Mouse (Mus musculus): ENCODE measurements around the gene Dnaja4.
A peak's percentile ranks its signal among the peaks of the same experiment; 100 is the strongest.

The Dnaja4 gene

DNA sequence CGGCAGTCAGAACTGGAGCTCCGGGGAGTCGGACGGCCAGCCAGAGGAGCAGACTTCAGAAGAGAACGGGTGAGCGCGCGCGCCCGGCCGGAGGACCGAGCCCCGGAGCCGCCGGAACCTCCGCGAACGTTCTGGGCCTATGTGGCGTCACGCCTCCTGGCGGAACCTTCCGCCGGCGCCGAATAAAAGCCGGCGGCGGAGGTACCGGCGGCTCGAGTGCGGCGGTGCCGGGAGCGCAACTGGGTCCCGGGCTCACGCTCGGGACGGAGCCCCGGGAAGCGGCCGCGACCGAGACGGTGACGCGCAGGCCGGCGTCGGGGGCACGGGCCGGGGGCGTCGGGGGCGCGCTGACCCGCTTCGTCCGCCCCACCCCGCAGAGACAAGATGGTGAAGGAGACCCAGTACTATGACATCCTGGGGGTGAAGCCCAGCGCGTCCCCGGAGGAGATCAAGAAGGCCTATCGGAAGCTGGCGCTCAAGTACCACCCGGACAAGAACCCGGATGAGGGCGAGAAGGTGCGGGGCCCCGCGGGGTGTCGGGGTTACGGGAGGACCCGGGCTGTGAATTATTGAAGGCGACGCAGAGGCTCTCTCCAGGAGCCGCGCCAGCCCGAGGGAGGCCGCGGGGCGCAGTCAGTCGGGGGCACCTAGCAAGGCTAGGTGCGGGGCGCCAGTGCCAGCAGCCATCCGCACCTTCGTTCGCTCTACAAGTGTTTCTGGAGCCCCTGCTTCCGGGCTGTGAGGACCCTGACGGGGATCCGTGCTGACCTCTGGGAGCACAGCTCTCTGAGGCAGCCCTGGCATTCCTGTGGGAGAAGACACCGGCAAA is 886 bp downstream of the Dnaja4 start:
- peak; percentile 54 for DNase-seq (ENCODE audit: low read depth, low spot score)

DNA sequence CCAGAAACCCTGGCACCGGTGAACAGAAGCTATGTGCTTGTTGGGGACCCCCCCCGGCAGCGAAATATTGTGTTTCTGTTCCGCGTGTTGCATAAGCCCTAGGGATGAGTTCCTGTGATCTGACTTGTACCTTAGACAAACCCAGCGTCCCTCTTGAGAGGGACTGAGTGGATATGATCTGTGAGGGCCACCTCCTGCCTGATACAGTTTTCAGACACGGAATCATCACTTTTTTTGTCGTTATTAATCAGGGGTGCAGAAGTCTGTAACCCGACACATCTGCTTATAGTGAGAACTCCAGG is 1.5 kb downstream of the Dnaja4 start:
- no peak for DNase-seq (ENCODE audit: low read depth, low spot score)

DNA sequence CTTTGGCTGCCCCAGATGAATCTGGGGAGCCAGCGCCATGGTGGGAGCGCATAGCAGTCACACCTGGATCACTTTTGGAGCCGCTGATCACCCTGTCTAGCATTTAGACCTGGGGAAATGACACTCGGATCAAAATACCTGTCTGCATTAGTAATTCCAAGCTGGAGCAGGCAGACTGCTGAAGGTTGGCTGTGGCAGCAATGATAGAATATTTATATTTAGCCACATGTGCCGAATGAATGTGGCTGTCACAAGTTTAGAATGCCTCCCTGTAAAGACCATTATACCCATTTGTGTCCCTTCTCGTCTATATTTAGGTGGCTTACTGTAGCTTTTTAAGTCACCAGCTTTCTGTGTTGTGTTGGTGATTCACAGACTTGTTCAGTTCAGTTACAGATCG is 2.1 kb downstream of the Dnaja4 start:
- DNase-seq (ENCODE audit: low read depth, low spot score) = no peak

DNA sequence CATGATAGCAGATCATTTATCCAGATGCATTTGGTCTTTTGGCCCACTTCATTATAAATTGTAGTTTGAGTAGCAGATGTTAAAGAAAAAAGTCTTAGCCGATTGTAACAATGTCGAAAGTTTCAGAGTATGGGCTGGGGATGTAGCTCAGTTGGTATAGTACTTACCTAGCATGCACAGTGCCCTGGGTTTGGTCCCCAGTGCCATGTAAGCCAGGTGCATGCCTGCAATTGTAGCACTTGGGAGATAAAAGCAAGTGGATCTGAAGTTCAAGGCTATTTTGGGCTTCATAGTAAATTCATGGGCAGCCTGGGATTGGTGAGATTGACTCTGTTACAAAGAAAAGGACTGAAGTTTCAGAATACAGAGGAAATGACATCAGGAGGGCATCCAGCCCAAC is 3.9 kb downstream of the Dnaja4 start:
- no peak for DNase-seq (ENCODE audit: low read depth, low spot score)

DNA sequence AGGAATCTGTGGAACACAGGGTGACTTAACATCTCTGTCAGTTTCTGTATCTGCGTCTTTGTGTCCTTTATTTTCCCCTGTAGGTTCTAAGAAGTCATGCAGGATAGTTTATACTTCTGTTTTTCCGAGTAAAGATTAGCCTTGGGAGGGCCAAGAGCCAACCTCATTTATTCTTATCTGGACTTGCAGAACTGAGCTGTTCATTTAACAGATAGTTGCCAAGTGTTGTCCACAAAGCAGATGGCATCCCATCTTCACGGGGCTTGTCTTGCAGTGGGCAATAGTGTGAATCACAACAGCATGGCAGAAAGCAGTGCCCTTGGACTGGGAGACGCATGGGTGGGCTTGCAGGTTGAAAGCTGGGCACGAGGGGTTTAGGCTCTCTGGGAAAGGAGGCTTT is 5.7 kb downstream of the Dnaja4 start:
- DNase-seq (ENCODE audit: low read depth, low spot score) = no peak

DNA sequence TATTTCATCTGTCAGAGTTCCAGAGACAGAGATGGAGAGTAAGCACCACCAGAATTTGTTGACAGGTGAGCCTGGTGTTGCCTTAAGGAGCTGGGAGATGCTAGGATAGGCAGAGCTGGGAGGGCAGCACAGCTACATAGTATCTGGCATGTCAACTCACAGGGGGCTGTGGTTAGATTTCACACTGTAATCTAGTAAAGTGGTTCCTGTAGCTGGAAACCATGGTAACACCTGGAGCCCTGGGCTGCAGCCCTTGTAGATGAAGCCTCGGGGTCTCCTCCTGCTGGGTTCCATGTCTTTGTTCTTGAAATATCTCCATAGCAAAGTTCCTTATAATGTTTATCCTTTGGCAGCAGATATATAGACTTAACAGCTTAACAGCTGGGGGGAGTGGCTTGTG is 6.9 kb downstream of the Dnaja4 start:
- no peak for DNase-seq (ENCODE audit: low read depth, low spot score)

DNA sequence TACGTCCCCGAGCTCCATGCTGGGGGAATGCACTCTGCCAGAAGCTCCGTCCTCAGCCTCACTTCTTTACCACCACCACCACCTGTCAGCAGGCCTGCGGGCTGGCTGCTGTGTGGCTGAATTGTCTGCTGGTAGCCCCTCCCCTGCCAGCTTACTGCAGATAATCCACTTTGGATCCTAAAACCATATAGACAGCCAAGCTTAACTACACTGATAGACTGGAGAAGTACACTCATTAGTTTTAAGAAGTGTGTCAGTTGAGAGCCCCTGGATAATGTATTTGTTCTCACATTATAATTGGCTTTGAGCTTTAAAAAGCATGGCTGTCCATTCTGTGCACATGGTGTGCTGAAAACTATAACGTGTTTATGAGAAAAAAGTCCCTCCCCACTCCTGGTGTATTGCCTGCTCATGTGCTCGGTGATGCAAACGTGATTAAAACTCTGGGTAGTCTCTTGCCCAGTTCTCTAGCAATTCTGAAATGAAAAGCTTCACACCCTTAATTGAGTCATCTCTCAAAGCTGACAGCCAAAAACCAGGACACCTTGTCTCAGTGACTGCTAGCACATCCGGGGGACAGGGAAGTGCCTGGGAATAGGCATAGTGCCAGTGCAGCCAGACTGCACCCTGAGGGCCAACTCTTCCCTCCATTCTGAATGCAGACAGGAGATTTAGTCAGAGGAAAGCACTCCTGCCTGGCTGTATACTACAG is 8.8 kb downstream of the Dnaja4 start:
- DNase-seq (ENCODE audit: low read depth, low spot score) = peak; percentile 65

DNA sequence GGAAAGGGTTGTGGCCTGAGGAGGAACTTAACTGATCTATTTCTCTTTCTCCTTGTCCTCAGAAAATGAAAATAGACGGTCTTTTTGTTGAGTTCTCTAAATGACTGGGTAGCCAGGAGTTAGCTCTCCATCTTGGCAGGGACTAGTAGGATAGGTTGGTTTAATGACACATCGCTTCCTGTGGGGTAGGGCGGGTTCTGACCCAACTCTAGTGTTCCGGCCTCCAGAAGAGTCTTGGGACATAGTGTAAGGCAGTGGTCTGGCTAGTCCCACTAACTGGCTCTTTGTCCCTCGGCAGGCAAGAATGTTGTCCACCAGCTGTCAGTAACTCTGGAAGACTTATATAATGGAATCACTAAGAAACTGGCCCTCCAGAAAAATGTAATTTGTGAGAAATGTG is 9.4 kb downstream of the Dnaja4 start:
- no peak for DNase-seq (ENCODE audit: low read depth, low spot score)

DNA sequence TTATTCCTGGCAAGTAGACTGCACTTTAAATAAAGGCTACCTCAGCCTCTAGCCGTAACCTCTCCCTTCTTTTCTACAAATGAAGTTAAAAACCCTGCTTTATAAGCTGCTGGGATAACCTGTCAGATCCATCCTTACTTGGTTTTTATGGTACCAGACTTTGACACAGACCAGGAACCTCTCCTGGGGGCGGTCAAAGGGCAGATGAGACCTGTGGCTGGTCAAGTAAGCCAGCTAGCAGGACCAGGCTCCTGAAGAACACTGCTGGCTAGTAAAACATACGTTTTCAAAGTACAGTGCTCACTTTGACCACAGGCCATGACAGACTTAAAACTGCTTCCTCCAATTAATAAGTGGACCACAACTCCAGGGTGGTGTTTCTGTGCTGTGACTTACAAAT is 17.1 kb downstream of the Dnaja4 start:
- DNase-seq (ENCODE audit: low read depth, low spot score) = no peak

DNA sequence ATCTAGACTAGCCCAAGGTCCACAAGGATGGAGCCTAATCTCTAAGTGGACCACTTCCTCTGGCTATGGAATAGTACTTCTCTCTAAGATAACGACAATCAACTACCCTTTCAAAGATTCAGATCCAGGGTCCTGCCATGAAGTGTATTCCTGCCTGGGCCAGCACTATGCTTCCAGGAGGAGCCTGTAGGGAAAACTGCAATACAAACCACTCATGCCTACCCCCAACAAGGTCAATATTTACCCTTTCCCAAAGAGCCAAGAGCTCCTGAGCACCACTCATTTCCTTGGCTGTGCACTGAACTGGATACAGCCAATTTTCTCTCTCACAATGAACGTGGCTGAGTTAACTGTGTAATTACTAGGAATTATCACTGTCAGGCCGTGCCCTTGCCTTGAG is 18.9 kb downstream of the Dnaja4 start:
- DNase-seq (ENCODE audit: low read depth, low spot score) = no peak

DNA sequence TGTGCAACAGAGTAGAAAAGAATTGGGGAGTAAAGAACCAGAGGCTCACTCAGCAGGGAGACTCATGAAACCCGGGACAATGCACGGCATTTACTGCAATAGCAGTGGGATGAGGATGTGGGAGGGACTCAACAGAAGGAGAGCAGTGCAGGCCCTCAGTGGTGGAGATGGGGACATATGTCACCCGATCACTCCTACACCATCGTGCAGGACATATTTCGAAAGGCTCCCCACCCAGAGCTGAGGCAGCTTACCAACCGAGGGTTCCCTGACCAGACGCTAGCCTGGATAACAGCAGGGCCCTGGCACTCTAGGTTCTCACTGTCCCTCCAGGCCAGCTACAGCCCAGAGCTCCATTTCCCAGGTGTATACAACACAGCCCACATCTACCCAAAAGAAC is 23.5 kb downstream of the Dnaja4 start:
- no peak for DNase-seq (ENCODE audit: low read depth, low spot score)

DNA sequence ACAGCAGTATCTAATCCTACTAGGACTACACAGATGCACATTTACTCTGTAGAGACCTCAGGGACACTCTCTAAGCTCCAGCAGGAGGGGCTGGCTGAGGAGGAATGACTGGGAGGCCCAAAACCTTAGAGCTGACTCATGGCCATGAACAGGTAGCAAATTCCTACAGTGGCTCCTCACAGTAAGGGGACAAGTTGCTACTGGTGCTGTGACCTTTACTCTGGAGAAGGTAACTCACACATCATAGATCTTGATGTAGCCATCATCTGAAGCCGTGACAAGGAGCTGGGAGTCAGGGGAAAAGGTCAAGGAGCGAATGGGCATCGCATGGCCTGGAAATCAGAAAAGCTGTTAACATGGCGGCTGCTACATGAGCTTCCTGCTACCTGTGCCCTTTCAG is 23.9 kb downstream of the Dnaja4 start:
- no peak for DNase-seq (ENCODE audit: low read depth, low spot score)

DNA sequence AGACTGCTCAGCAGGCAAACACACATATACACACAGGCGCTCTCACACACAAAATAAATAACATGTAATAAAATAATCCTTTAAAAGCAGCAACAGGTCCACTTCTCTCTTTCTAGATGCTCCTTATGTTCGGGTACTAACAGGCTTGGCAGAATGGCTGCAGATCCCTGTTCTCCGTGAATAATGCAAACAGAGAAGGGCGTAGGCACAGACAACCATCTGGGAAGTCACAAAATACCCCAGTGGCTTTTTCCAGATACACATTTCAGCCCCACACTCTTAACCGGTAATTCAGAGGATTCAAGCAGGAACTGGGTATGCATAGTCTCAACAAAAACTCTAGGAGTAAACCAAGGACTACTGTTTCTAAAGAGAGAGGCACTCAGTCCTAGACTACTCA is 27.6 kb downstream of the Dnaja4 start:
- DNase-seq (ENCODE audit: low read depth, low spot score) = no peak

DNA sequence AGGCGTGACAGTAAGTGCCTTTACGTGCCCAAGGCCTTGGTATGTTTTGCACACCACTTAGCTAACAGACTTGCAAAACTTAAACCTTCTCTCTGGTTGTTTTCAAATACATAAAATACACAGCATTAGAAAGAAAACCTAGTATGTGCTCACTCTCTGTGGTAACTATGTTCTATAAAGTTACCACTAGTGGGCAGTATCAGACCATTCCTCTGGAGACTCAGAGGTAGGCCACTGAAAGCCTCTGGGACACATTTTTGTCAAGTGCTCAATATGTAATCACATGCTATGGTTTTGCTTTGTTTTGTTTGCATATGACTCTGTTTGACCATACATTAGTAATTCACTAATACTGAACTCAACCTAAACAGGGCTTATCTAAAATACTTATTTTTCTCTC is 33.4 kb downstream of the Dnaja4 start:
- DNase-seq (ENCODE audit: low read depth, low spot score) = no peak

DNA sequence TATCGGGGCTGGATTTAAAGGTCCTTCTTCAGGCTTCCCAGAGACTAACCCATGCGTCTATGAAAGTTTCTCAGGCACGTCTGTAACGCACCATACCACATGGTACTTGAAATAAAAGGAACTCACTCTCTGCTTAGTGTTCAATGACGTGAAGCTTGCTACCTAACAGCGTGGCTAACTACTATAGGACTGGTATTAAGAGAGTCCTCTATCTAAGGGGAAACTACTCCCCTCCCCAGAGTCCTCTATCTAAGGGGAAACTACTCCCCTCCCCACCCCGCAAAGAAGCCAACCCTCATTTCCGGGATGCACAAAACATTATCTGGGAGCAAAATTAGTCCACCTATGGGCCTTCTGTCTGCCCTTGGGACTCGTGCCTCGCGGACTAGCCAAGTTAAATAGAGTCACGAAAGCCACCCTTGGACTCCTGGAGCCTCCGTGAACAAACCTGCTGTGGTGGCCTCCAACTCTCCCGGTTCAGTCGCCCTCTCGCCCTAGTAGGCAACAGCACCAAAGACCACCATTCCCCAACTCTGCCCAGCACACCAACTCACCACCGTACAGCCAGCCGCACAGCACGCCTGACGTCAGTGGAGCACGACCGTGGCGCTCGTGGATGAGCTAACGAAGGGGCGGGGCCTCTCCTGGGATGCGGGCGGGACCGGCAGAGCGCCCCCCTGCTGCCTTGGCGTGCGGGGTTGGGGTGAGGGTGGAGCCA is 35.4 kb downstream of the Dnaja4 start, which contains the start of gene Wdr61:
Wdr61 (minus strand) TSS at position 599 of the 718 bp plus-strand sequence.
- peak; percentile 85 for DNase-seq (ENCODE audit: low read depth, low spot score)

DNA sequence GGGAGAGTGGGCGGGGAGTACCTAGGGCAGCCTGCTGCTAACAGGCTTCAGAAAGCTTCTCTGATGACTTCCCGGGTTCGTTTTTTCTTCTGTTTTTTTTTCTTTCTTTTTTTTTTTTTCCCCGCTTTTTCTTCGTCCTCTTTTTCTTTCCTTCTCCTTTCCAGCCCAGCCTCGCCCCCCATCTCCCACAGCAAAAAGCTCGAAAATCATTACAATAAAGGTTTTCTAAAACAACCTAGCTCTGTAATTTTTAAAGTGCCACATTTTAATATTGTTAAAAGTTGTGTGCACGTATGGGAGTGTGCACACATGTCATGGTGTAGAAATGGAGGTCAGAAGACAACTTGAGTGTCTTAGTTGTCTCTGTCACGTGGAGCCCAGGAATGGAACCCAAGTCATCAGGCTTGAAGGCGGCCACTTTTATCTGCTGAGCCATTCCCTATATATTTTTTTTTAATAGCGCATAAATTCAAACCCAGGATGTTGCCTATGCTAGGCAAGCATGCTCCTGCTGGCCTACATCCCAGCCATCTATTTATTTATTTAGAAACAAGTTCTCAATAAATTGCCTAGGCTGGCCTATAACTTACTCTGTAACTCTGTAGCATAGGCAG is 36.1 kb downstream of the Dnaja4 start:
- no peak for DNase-seq (ENCODE audit: low read depth, low spot score)

DNA sequence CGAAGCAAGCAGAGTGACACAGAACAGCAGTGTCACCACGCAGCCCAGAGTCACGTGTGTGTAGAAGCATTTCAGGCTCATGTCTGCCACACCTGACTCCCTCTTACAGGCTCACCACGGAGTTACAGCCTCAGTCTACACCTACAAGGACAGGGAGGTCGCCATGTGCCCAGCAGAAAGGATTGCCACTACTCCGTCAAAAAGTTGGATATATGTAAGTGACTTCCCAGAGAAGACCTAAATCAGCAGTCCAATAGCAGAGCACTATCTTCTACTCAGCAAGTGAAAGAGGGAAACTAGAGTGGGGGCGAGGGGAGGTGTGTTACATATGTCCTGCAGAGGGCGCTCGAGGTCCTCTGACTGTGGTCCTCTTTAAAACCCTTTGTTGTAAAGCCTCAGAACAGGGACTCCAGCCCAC is 37.6 kb downstream of the Dnaja4 start:
- DNase-seq (ENCODE audit: low read depth, low spot score) = peak; percentile 57

DNA sequence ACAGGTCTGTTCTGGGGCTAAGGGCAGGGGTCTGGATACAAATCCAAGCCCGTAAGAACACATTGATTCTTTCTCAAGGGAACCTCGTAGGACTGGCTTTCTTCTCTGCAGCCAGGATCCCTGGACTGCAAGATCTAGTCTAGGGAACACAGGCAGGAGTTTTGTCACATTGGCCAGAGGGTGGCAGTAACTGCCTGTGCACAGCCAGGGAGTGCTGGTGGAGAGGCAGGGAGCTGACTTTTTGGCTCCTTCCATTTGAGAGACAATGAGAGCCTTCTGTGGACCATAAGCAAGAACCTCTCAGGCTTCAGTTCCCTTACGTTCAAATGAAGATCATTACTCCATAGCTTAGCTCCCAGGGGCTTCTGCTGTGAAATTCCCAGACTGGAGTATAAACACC is 39.7 kb downstream of the Dnaja4 start:
- peak; percentile 39 for DNase-seq (ENCODE audit: low read depth, low spot score)

DNA sequence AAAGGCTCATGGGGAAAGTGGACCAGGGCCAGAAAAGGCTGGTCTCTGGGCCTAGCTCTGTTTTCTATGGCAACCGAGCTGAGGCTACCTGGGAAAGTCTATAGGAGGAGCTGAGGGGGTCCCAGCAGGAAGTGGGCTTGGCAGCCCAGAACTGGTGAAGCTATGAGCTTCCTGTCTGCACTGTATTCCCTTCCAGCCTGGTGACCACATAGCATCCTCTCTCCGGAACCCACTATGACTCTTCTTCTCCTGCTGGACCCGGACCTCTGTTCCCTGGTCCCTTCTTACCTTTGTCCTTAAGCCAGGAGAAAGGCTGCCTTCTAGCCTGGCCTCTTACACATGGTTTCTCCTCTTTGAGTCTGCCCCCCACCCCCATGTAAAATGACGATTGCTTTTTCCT is 45.2 kb downstream of the Dnaja4 start:
- no peak for DNase-seq (ENCODE audit: low read depth, low spot score)

DNA sequence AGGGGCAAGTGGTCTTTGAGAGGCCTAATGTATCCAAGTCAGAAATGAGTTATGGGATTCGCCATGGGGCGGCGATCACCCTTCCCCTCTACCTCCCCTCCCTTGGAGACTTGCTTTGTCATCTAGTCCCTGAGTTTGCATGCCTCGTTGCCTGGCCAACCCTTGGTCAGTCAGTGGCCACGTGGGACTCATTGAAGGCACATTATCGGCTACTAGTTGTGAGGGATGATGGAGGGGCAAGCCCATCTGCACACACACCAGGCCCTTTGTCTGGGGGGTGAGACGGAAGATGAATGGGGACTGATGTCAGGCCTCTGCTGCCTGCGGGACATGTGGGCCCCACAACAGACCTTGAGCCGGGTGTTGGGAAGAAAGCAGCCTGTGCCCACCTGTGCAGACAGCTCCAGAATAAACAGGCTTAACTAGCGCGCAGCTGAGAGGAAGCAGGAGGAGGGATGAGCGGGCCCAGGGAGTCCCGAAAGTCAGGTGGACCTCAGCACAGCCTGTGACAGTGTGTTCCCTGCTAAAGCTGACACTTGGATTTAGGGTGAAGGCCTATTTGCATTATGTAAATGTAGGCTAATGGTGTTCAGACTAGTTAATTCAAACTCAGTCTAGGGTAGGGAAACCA is 47.2 kb downstream of the Dnaja4 start:
- no peak for DNase-seq (ENCODE audit: low read depth, low spot score)

DNA sequence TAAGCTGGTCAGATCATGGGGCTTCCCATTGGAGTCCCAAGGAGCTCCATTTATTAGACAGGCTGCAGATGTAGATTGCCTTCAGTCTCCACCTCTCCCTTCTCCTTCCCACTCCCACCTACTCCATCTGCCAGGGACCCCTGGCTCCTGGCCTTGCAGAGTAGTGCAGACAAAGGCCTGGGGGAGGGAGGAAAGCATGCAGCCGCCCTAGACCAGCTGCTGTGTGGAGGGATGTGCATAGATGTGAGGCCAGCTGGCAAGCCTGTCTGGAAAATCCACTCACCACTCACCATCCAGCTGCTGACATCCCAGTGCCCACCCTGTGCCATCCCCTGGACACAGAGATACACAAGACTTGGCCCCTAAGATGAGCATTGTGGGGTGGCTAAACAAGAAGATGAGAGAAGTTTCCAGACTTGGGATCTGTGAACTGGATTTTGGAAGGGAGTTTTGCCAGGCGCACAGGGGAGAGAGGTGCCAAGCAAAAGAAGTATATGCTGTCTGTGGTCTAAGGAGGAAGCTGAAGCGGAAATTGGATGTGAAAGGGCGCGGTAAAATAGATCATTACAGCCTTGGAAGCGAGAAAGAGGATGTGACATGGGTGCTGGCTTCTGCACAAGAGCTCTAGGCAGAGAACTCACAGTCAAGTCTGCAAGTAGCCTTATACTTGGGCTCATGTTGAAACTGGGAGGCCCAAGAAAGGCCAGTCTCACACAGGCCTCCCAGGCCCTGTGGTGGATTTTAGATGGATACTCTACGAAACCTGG is 51.7 kb downstream of the Dnaja4 start:
- no peak for DNase-seq (ENCODE audit: low read depth, low spot score)

All from retina, adult 2 months (tissue).